Mouse (Mus musculus) lung, postnatal 25 days (tissue): ENCODE data around the gene Gm49378.

ENCODE experiments used
- DNase-seq: peaks from one replicate; pipeline ENCODE4 v3.0.0; 2022; ENCODE audit warnings: low spot score

Gene Gm49378

DNA sequence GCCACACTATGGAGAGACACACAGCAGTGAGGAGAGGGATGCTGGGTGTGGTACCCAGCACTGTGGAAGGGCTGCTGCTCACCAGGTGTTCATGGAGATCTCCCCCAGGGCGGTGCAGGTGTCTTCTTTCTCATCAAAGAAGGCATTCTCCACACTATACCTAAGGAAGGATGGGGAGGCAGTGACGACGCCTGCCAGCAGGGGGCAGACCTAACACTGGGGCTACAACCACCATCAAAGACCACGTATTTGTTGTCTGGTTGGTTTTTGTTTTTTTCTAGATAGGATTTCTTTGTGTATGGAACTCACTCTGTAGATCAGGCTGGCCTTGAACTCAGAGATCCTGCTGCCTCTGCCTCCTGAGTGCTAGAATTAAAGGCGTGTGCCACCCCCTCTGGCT lies 8.4 kb downstream of the Gm49378 start:
- DNase-seq = peak; percentile 51

- no peak for DNase-seq
These were observed 9.4 kb downstream of the Gm49378 start for GRCm38 (mm10) chr14:55628077-55628827.

- no peak for DNase-seq
These were observed 19.1 kb downstream of the Gm49378 start for GRCm38 (mm10) chr14:55618486-55619195.

DNA sequence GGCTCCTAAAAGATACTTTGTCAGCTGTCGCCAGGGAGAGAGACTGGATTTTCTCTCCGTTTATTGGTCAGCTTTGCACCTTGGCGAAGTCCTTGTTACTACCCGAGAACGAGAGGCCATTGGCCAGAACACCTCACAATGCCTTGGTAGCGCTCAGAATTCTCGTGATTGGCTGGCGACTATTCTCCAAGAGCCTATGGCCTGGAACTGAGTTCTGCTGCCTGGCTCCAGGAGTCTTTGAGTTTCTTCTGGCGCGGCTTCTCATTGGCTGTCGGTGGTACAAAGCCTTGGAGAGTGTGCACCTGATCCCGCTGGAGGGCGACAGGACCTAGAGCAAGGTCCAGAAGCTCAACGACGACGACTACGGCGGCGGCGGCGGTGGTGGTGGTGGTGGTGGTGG lies 19.9 kb downstream of the Gm49378 start, which contains the start of gene Rec8:
Gene Rec8 (plus strand): TSS at position 216 of the 400 bp plus-strand sequence.
- DNase-seq = peak; percentile 47

DNA sequence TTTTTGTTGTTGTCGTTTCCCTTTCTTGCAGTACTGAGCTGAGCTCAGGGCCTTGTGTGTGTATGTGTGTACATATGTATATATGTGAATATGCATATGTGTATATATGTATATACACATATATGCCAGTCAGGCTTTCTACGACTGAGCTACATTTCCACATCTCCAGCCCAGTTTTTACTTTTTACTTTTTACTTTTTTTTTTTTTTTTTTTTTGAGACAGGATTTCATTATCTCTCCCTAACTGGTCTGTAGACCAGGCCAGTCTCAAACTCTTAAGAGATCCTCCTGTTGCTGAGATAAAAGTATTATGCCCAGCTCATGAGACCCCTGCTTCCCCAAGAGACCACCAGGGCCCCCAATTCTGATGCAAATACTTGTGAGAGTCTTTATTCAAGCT lies 20.9 kb downstream of the Gm49378 start:
- no peak for DNase-seq

DNA sequence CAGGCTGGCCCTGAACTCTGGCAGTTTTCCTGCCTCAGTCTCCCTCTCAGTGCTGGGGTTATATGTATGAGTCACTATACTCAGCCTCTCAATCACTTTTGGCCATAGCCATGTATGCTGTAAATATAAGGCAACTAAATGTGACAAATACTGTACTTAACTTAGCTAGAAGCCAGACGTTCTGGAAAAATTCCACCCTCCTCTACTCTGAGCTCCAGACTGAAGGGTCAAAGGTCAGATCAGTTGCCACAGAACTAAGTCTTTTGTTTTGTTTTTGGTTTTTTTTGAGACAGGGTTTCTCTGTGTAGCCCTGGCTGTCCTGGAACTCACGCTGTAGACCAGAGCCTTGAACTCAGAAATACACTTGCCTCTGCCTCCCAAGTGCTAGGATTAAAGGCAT lies 21.8 kb downstream of the Gm49378 start:
- no peak for DNase-seq

DNA sequence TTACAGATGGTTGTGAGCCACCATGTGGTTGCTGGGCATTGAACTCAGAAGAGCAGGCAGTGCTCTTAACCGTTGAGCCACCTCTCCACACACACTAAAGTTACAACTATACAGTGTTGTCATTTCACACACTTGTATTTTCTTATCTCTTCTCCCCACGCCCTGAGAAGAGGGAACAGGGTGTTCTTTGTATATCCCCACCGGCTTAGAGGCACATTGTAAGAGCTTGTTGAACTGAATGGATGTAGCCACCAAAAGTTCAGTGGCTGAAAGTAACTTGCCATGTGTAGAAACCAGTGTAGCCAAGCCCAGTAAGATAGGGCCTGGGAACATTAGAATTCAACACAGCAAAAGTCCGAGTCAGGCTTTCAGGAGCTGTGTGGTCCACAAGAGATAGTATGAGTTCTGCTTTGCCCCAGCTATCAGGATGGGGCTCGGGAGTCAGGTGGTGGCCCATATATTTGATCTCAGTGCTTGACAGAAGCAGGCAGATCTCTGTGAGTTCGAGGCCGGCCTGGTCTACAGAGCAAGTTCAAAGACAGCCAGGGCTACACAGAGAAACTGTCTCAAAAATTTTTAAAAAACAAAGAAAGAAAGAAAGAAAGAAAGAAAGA lies 23.0 kb downstream of the Gm49378 start:
- DNase-seq = no peak

DNA sequence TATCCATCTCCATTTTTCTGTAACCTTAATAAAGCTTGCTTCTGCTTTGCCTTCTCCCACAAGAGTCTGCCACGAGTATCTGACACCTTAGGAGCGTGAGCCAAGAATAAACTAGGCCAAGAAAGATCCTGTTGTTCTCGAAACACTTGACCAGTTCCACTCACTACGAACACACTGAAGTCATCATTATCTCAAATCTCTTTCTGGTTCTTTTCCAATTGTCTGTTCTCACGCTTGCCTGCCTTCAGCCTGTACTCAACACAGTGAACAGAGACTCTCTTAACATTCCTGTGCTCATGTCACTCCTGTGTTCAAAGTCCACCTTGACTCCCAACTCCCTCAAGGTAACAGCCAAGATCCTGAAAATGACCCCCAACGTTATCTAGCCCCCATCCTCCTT lies 24.3 kb downstream of the Gm49378 start:
- no peak for DNase-seq

DNA sequence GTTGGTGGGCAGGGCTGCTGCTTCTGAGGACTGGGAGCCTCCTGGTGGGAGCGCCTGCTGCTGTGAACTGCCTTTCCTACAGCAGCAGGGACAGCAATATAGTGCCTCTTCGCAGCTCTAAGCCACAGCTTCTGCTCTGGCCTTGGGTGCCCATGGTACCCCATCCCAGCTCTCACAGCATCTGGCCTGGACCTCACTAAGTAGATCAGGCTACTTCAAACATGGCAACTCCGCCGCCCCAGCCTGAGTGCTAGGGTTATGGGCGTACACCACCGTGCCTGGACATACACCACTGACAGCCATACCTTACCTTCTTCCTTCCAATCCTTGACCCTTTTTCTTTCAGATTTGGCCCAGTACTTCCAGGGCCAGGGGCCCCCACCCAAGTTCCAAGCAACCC lies 29.4 kb downstream of the Gm49378 start:
- DNase-seq = no peak

DNA sequence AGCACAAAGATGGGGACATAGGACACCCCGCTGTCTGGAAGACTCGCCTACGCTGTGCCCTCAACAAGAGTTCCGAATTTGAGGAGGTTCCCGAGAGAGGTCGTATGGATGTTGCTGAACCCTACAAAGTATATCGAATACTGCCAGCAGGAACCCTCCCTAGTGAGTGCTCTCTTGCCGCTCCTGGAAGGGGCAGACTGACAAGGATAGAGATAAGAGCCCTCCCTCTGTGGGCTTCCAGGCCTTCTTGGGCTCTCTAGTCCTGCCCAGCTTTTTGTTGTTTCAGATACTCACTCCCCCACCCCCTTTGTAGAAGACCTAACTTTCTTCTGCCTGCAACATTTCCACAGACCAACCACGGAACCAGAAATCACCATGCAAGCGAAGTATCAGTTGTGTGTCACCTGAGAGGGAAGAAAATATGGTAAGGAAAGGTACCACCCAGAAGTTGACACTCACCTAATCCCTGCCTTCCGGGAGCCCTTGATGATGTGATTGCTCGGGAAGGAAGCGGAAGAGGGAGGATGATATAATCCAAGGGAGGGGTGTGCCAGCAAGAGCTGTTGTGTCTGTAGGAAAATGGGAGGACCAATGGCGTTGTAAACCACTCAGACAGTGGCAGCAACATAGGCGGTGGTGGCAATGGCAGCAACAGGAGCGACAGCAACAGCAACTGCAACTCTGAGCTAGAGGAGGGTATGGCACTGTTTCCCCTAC lies 31.8 kb downstream of the Gm49378 start:
- no peak for DNase-seq

DNA sequence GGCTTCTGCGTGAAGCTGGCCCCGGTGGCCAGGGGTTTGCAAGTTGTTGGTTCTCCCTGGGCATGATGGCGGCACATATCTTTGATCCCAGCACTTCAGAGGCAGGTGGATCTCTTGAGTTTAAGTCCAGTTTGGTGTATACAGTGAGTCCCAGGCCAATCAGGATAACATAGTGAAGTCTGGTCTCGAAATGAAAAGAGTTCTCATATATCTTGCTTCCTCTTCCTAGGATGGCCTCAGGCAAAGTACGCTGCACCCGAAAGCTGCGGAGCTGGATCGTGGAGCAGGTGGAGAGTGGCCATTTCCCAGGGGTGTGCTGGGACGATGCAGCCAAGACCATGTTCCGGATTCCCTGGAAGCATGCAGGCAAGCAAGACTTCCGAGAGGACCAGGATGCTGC lies 32.9 kb downstream of the Gm49378 start:
- DNase-seq = no peak

DNA sequence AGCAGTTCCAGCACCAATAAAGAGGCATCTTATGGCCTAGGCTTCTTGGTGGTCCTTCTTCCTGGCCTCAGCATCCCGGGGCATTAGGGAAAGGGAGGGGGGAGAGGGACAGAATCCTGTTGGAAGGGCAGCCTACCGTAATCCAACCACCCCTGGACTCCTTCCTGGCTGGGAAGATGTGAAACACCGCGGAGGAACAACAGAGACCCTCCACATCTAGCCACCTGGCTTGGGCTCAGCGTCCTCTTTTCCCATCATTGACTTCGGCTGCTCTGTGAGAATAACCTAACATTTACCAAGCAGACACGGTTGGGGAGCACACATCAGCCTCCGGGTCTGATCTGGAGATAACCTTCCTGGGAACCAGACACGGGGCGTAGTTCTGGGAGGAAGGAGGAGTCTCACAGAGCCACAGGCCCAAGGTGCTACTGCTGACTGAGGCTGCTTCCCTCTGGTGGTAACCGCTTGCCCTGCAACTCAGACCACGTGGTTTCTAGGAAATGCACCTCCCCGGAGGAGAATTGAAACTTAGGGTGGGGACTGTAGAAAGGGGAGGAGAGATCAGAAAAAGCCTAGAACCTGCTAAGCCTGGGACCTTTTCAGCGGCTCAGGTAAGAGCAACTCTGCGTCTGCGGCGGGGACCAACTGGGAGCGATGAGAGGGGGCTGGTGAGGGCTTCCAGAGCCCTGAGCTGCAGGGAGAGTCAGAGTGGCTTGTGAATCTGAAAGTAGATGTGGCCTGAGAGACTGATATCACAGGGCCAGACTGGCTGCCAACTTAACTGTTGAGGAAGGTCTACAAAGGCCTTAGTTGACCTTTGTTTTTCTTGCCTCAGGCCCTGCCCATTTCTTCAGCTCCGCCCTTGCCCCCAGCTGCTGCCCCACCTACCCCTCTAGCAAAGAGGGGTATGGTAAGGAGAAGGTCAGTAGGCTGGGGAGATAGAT lies 33.8 kb downstream of the Gm49378 start:
- peak; percentile 97 for DNase-seq

DNA sequence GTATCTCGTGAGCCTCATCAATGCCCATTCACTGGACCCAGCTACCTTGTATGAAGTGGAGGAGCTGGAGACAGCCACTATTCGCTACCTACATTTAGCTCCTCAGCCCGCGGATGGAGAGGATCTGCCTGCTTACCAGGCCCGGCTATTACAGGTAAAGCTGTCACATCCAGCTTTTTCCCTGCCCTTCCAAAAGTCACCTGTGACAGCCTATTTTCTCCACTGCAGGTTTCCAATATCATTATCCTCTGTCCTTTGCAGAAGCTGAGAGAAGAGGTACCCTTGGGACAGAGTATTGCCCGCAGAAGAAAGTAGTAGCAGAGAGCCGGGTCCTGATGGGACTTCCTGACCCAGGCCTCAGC lies 34.4 kb downstream of the Gm49378 start, which contains the start of gene Irf9:
Gene Irf9 (plus strand): TSS at position 301 of the 362 bp plus-strand sequence.
- no peak for DNase-seq

DNA sequence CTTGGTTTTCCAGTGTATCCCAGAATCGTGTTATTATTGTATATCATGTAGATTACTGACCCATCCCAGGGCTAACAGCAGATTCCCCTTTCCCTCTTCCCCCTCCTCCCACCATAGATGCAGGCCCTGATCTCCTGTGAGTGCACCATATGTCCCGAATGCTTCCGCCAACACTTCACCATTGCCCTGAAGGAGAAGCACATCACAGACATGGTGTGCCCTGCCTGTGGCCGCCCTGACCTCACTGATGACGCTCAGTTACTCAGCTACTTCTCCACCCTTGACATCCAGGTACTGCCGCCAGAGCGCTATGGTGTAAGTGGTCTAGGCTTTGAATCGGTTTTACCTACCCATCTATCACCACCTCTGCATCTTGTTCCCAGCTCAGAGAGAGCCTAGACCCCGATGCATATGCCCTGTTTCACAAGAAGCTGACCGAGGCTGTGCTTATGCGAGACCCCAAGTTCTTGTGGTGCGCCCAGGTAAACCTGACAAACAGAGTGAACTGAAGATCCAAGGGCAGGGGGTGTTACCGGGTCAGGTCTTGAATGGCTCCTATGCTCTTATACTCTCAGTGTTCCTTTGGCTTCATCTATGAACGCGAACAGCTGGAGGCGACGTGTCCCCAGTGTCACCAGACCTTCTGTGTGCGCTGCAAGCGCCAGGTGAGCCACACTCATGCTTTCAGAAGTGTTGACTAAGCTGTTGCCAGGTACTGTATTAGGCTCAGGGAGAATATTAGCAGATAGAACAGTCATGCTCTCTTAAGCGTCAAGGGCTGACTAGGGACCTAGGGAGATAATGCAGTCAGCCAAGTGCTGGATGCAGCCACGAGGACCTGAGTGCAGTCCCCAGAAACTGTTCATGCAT lies 38.9 kb downstream of the Gm49378 start:
- no peak for DNase-seq

DNA sequence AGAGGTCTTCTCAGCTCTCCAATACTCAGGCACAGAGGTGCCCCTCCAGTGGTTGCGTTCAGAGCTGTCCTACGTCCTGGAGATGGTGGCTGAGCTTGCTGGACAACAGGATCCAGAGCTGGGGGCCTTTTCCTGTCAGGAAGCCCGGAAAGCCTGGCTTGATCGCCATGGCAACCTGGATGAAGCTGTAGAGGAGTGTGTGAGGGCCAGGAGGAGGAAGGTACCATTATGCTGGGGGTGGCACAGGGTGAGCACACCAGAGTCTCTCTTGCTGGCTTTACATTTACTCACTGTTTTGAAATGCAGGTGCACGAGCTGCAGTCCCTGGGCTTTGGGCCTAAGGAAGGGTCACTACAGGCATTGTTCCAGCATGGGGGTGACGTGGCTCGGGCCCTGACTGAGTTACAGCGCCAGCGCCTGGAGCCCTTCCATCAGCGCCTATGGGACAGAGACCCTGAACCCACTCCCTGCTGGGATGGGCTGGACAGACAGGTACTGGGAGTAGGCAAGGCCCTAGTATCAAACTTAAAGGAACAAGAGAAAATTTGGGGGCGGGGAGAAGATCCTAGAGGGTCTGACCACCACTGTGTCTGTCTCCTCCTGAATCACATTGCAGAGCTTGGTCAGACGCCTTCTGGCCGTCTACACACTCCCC lies 41.5 kb downstream of the Gm49378 start:
- no peak for DNase-seq

DNA sequence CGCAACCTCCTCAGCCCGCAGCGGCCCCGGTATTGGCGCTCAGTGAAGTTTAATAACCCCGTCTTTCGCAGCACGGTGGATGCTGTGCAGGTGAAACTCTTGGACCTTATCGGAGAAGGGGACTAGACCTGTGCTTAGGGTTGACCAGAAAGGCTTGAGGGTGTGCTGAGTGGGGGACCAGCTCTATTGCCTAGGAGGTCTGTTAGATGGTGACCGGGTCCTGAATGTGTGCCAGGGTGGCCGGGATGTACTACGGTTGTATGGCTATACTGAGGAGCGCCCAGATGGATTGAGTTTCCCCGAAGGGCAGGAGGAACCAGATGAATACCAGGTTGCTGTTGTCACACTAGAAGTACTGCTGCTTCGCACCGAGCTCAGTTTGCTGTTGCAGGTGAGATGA lies 45.5 kb downstream of the Gm49378 start:
- DNase-seq = no peak

- DNase-seq = peak; percentile 99
These were observed 46.3 kb downstream of the Gm49378 start, which contains the start of gene Rnf31 for GRCm38 (mm10) chr14:55591331-55591891. Gene Rnf31, plus strand, starts transcription at chr14:55591708.

GRCm38 (mm10) chr14:55590748-55591330 lies 46.9 kb downstream of the Gm49378 start, which contains the start of gene Psme2:
Gene Psme2, minus strand, starts transcription at chr14:55591113.
- DNase-seq = peak; percentile 98
